Mouse (Mus musculus): ENCODE measurements around the gene Fads6. TPM values are rescaled to one million over a fixed set of nuclear protein-coding genes. Genes with fewer than 3 reads are reported as not detected.

Gene Fads6
- polyA plus RNA-seq, 1 experiment from 2014 or later = 0.52 TPM

DNA sequence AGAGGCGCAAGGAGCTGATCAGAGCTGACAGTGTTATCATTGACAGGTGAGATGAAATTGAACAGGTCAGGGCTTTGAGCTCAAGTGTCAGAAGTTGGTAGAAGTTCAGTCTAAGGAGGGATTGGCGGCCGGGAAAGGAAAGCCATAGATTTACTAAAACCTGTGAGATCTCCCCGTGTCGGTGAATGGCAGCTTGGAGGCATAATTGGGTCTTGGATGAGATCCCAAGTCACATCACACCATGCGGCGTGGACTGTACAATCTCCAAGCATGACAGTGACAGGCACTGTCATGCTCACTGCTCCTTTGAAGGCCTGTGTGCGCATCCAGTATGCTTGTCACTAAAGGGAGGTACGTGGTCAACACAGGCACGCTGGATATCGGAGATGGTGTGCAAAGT, 34.5 kb downstream of the Fads6 start:
- no peak for ATAC-seq (ENCODE audit: low FRiP score)
- Histone ChIP-seq H3K27me3 (ENCODE audit: control insufficient read depth, insufficient read depth, low read length) (peaks cover 86% of the 10 kb centered on the region), H3K4me3 (ENCODE audit: low read depth, low read length) (no peak overlapping the region), H3K9me3 (ENCODE audit: control insufficient read depth, low read length) (no peaks in the 10 kb centered on the region), H3K27ac (ENCODE audit: low read depth, low read length) (no peak overlapping the region), H3K9ac (ENCODE audit: low read depth, low read length) (no peak overlapping the region), H3K4me2 (replicated peaks; ENCODE audit: low read depth, low read length) (no peak overlapping the region), H3K4me1 (replicated peaks; ENCODE audit: control insufficient read depth, insufficient read depth, low read length) (peaks cover 18% of the 10 kb centered on the region), H3K36me3 (ENCODE audit: control insufficient read depth, insufficient read depth, low read length) (no peaks in the 10 kb centered on the region)
- no peak for DNase-seq (ENCODE audit: low spot score)
- WGBS = 87% methylated on average over 11 of the region's 11 CpGs

DNA sequence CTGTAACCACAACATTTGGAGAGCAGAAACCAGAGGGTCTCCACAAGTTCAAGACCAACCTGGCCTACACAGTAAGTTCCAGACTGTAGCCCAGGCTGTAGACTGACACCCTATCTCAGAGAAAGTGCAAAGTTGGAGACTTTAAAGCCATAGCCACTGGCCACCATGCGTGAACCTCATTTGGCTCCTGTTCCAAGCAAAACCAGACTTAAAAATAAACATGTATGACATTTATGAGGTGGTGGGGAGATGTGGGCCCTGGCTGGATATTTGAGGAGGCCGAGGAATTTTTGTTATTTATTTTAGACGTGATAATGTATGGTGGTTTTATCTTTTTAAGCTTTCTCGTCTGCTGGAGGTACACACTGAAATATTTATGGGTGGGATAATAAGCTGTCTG, 38.3 kb downstream of the Fads6 start:
- WGBS = 78% methylated on average over 4 of the region's 4 CpGs
- Histone ChIP-seq H3K9ac (ENCODE audit: low read depth, low read length) (no peak overlapping the region), H3K36me3 (ENCODE audit: control insufficient read depth, insufficient read depth, low read length) (no peaks in the 10 kb centered on the region), H3K9me3 (ENCODE audit: control insufficient read depth, low read length) (no peaks in the 10 kb centered on the region), H3K4me2 (replicated peaks; ENCODE audit: low read depth, low read length) (no peak overlapping the region), H3K4me3 (ENCODE audit: low read depth, low read length) (no peak overlapping the region), H3K27me3 (ENCODE audit: control insufficient read depth, insufficient read depth, low read length) (peaks cover 65% of the 10 kb centered on the region), H3K4me1 (replicated peaks; ENCODE audit: control insufficient read depth, insufficient read depth, low read length) (peaks cover 7% of the 10 kb centered on the region; the same call in 1 of the 2 replicates), H3K27ac (ENCODE audit: low read depth, low read length) (no peak overlapping the region)
- no peak for DNase-seq (ENCODE audit: low spot score)
- no peak for ATAC-seq (ENCODE audit: low FRiP score)

DNA sequence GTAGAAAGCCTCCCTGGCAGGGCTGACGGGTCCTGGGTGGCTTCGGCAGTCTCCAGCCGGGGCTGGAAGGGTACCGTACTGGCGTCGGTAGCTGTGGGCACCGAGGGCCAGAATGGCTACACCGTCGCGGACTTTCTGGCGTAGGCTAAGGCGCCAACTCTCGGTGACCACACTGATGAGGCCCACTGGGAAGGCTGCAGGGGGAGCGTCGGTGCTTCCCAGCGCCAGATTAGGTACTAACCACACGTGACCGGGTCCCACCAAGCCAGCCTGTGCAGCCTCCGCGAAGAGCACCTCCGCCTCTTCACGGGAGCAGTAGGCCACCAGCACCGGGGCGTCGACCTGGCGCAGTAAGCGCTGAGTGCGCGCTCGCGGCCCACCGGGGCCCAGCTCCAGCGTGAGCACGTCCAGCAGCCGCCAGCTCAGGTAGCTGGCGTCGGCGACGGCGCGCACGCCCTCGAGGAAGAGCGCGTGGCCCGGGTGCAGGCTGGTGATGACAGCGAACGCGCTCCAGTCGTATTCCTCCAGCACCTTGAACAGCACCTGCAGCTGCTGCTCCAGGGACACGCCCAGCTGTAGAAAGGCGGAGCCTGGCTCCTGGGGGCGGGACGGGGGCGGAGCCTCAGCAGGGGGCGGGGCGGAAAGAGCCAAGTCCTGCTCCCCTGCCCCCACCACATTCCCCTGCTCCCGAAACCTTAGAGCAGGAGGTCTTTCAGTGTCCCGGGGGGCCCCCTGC, 39.5 kb downstream of the Fads6 start:
- H3K9ac ChIP-seq (ENCODE audit: low read depth, low read length) = no peak overlapping the region
- DNase-seq (ENCODE audit: low spot score) (no peak), ATAC-seq (ENCODE audit: low FRiP score) (no peak)
- H3K36me3 ChIP-seq (ENCODE audit: control insufficient read depth, insufficient read depth, low read length) = no peaks in the 10 kb centered on the region
- peak overlapping the region; percentile 24; the same call in 1 of the 2 replicates for H3K4me2 ChIP-seq (replicated peaks; ENCODE audit: low read depth, low read length)
- peaks cover 57% of the 10 kb centered on the region for H3K27me3 ChIP-seq (ENCODE audit: control insufficient read depth, insufficient read depth, low read length)
- H3K27ac ChIP-seq (ENCODE audit: low read depth, low read length) = no peak overlapping the region
- no peaks in the 10 kb centered on the region for H3K9me3 ChIP-seq (ENCODE audit: control insufficient read depth, low read length)
- no peak overlapping the region; the same call in 1 of the 2 replicates for H3K4me3 ChIP-seq (ENCODE audit: low read depth, low read length)
- H3K4me1 ChIP-seq (replicated peaks; ENCODE audit: control insufficient read depth, insufficient read depth, low read length) = peaks cover 7% of the 10 kb centered on the region; the same call in 1 of the 2 replicates
- WGBS = 16% methylated on average over 58 of the region's 59 CpGs

DNA sequence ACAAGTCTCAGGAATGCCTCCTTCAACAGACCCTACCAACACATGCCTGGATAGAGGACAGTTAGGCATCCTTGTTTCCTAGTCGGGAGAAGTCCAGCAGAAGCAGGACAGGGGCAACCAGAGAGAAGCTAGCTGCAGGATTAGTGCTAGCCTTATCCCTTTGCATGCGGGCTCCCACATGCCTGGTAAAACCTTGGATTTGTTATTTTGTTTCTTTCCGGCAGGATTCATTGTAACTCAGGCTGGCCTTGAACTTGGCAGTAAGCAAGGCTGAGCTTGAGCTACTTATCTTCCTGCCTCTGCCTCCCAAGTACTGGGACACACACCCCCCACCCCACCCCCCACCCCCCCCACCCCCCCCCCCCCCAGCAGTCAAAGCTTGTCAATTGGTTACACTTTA, 46.2 kb downstream of the Fads6 start:
- 55% methylated on average over 3 of the region's 3 CpGs for WGBS
- no peak overlapping the region for H3K9ac ChIP-seq (ENCODE audit: low read depth, low read length)
- no peak overlapping the region for H3K4me2 ChIP-seq (replicated peaks; ENCODE audit: low read depth, low read length)

DNA sequence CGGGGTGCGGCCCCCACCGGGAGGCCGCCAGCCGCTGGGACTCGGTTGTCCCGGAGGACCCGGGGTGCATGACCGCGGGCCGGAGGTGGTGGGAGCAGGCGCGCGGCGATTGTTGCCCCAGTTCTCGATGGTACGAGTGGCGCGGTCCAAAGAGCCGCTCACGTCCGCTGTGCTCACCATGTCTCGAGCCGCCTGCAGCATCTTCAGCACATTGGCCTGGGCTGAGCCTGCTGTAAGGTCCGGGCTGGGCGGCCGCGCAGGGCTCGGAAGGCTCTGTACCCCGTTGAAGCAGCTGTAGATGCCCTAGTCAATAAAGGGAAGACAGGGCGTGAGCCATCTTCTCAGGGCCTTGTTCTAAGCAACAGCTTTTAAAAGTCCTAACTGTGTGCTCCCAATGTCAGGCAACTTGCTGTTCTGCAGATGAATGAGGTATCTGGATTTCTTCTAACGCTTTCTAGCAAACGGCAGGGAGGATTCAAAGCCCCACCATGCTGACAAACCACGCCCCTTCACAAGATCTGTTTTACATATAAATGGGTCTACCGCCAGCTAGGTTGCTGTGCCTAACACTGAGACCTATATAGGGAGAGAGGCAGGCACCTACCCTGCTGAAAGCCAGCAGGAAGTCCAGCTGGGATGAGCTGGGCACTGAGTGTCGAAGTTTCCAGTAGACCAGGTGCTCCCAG, 46.9 kb downstream of the Fads6 start:
- Histone ChIP-seq H3K4me1 (replicated peaks; ENCODE audit: control insufficient read depth, insufficient read depth, low read length) (peaks cover 25% of the 10 kb centered on the region), H3K4me2 (replicated peaks; ENCODE audit: low read depth, low read length) (peak overlapping the region; percentile 91), H3K27me3 (ENCODE audit: control insufficient read depth, insufficient read depth, low read length) (peaks cover 35% of the 10 kb centered on the region), H3K27ac (ENCODE audit: low read depth, low read length) (no peak overlapping the region), H3K9ac (ENCODE audit: low read depth, low read length) (peak overlapping the region; percentile 37; the same call in 1 of the 2 replicates), H3K36me3 (ENCODE audit: control insufficient read depth, insufficient read depth, low read length) (no peaks in the 10 kb centered on the region), H3K4me3 (ENCODE audit: low read depth, low read length) (peak overlapping the region; percentile 45), H3K9me3 (ENCODE audit: control insufficient read depth, low read length) (no peaks in the 10 kb centered on the region)
- ATAC-seq (ENCODE audit: low FRiP score) (peak; percentile 14; the same call in 1 of the 2 replicates), DNase-seq (ENCODE audit: low spot score) (no peak)
- WGBS = under 1% methylated on average over 36 of the region's 36 CpGs

More for the DNA sequence above, 46.2 kb downstream of the Fads6 start:
- Histone ChIP-seq H3K27ac (ENCODE audit: low read depth, low read length) (no peak overlapping the region), H3K9me3 (ENCODE audit: control insufficient read depth, low read length) (no peaks in the 10 kb centered on the region), H3K36me3 (ENCODE audit: control insufficient read depth, insufficient read depth, low read length) (no peaks in the 10 kb centered on the region), H3K4me1 (replicated peaks; ENCODE audit: control insufficient read depth, insufficient read depth, low read length) (peaks cover 24% of the 10 kb centered on the region), H3K4me3 (ENCODE audit: low read depth, low read length) (no peak overlapping the region), H3K27me3 (ENCODE audit: control insufficient read depth, insufficient read depth, low read length) (peaks cover 38% of the 10 kb centered on the region)
- no peak for DNase-seq (ENCODE audit: low spot score)
- ATAC-seq (ENCODE audit: low FRiP score) = no peak

DNA sequence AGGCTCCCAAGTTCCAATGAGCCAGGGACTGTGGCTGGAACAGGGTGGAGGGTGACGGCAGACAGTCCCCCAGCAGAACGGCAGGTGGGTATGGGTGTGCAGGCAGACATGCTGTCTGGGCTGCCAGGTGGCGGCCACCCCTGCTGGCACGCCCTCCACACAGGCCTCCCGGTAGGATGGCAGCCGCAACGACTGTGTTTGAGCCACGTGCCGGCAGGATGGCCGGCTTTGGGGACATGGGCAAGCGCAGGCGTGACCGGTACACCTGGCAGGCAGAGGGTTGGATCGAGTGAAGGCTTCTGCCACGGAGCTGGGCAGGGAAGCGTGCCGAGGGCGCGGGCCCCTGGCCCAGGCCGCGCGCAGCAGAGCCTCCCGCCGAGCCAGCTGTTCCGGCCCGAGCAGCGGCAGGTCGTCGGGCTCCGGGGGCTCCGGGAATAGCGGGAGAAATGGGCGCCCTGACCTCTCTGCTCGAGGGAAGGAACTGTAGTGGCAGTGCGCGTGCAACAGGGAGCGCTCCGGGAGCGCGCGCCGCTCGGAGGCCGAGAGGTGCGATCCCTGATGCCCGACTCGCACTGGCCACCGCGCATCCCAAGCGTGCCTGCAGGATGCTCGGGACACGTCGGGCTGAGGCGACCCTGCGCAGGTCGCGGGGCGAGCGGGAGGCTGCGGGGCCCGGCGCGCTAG, 47.6 kb downstream of the Fads6 start:
- peak overlapping the region; percentile 45 for H3K4me3 ChIP-seq (ENCODE audit: low read depth, low read length)
- H3K27me3 ChIP-seq (ENCODE audit: control insufficient read depth, insufficient read depth, low read length) = peaks cover 37% of the 10 kb centered on the region
- H3K36me3 ChIP-seq (ENCODE audit: control insufficient read depth, insufficient read depth, low read length) = no peaks in the 10 kb centered on the region
- peak overlapping the region; percentile 37; the same call in 1 of the 2 replicates for H3K9ac ChIP-seq (ENCODE audit: low read depth, low read length)
- H3K27ac ChIP-seq (ENCODE audit: low read depth, low read length) = no peak overlapping the region
- WGBS = 2% methylated on average over 63 of the region's 63 CpGs
- H3K4me2 ChIP-seq (replicated peaks; ENCODE audit: low read depth, low read length) = peak overlapping the region; percentile 91
- DNase-seq (ENCODE audit: low spot score) = peak; percentile 66
- H3K4me1 ChIP-seq (replicated peaks; ENCODE audit: control insufficient read depth, insufficient read depth, low read length) = peaks cover 28% of the 10 kb centered on the region
- peak; percentile 41 for ATAC-seq (ENCODE audit: low FRiP score)
- no peaks in the 10 kb centered on the region for H3K9me3 ChIP-seq (ENCODE audit: control insufficient read depth, low read length)

DNA sequence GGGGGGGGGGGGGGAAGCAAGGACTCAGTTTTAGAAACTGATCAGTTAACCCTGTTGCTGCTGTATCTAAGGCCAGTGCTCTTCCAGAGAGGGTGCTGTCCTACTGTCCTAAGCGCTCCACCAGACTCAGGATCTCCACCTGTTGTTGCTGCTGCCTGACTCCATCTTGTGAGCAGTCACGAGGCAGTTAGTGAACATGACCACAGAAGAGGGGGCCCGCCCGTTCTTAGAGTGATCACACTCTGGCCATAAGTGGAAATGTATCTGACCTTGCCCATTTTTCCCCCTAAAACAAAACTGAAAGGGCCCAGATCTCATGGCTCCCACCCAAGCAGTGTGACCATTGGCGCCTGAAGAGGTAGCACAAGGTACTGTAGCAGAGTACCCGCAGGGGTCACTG, 49.5 kb downstream of the Fads6 start:
- Histone ChIP-seq H3K4me1 (replicated peaks; ENCODE audit: control insufficient read depth, insufficient read depth, low read length) (peaks cover 28% of the 10 kb centered on the region), H3K9ac (ENCODE audit: low read depth, low read length) (no peak overlapping the region), H3K27me3 (ENCODE audit: control insufficient read depth, insufficient read depth, low read length) (peaks cover 37% of the 10 kb centered on the region), H3K36me3 (ENCODE audit: control insufficient read depth, insufficient read depth, low read length) (no peaks in the 10 kb centered on the region), H3K27ac (ENCODE audit: low read depth, low read length) (no peak overlapping the region), H3K9me3 (ENCODE audit: control insufficient read depth, low read length) (no peaks in the 10 kb centered on the region), H3K4me3 (ENCODE audit: low read depth, low read length) (no peak overlapping the region), H3K4me2 (replicated peaks; ENCODE audit: low read depth, low read length) (no peak overlapping the region)
- DNase-seq (ENCODE audit: low spot score) (no peak), ATAC-seq (ENCODE audit: low FRiP score) (no peak)
- WGBS = 69% methylated on average over 6 of the region's 6 CpGs

DNA sequence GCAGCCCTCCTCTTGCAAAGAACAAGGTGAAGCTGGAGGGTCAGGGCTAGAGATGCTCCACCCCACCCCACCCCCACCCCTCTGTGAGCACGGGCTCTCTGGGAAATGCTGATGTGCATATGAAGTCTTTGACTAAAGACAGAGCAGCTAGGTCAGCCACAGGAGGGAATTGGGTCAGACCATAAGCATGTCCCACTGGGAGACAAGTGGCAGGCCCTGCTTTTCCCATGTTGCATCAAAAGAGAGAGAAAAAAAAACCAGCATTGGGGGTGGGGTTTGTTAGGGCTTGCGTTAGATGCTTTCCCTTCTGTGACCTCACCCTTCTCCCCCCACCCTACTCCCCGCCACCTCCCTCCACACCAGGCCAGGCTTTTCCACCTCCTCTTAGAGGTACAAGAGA, 50.2 kb downstream of the Fads6 start:
- WGBS = 4% methylated on average over 2 of the region's 3 CpGs
- Histone ChIP-seq H3K27me3 (ENCODE audit: control insufficient read depth, insufficient read depth, low read length) (peaks cover 34% of the 10 kb centered on the region), H3K27ac (ENCODE audit: low read depth, low read length) (no peak overlapping the region), H3K4me3 (ENCODE audit: low read depth, low read length) (no peak overlapping the region), H3K9me3 (ENCODE audit: control insufficient read depth, low read length) (no peaks in the 10 kb centered on the region), H3K36me3 (ENCODE audit: control insufficient read depth, insufficient read depth, low read length) (no peaks in the 10 kb centered on the region), H3K4me1 (replicated peaks; ENCODE audit: control insufficient read depth, insufficient read depth, low read length) (peaks cover 31% of the 10 kb centered on the region), H3K4me2 (replicated peaks; ENCODE audit: low read depth, low read length) (no peak overlapping the region), H3K9ac (ENCODE audit: low read depth, low read length) (no peak overlapping the region)
- DNase-seq (ENCODE audit: low spot score) = no peak
- no peak for ATAC-seq (ENCODE audit: low FRiP score)

All from hindbrain, embryonic 11.5 days (tissue).